Mouse (Mus musculus): ENCODE results near the gene Aspscr1. TPM values are rescaled to one million over a fixed set of nuclear protein-coding genes. Genes with fewer than 3 reads are reported as not detected.

The Aspscr1 gene
- polyA plus RNA-seq (2014; fragmentation: Nextera tagmentation; extraction: Ambion mirVana) = 107 and 124 TPM in 2 replicates

DNA sequence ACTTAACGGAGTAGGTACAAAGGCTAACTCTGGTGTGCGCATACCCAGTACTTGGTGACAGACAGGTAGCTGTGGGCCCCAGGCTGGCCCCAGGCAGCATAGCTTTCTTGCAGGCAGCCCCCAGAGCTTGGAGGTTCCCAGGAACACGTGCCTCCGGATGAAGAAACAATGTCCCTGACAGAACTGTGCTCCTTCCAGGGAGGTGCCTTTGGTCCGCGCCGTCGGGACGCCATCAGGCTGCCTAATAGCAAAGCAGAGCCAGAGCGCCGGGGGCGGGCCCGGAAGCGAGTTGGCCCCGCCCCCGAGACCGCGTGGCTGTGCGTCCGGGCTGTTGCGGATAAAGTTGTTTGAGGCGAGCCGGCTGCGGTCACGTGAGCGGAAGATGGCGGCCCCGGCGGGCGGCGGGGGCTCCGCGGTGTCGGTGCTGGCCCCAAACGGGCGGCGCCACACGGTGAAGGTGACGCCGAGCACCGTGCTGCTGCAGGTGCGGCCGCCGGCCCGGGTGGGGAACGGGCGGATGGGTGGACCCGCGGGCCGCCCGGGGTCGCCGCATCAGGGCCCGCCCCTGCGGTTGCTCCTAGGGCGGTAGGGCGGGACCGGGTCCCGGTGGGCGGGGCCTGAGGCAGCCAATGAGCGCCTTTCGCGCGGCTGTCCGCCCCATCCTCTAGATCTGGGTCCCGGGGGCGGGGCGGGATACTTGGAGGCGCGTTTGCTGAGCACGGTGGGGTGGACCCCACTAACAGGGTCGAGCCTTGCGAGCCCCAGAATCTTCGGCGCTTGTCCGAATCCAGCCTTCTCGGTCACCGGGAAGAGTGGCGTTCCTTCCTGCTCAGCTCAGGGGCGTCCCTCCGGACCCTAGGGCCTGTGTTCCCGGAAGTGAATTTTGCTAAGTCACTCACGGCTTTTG is at the start of gene Aspscr1:
Gene Aspscr1 (plus strand): TSS at position 287 of the 907 bp plus-strand sequence.
- Histone ChIP-seq H3K27ac (ENCODE audit: low read depth, low read length) (peak within 1 kb of the TSS; percentile 57), H3K4me1 (ENCODE audit: control insufficient read depth, insufficient read depth, low read length) (peaks cover 9% of the 10 kb centered on the region), H3K9ac (ENCODE audit: low read depth, low read length) (peak within 1 kb of the TSS; percentile 79), H3K36me3 (ENCODE audit: control insufficient read depth, insufficient read depth, low read length) (peaks cover 10% of the 10 kb centered on the region; the same call in 1 of the 2 replicates), H3K27me3 (ENCODE audit: control insufficient read depth, insufficient read depth, low read length) (no peaks in the 10 kb centered on the region), H3K9me3 (ENCODE audit: control insufficient read depth, low read length) (no peaks in the 10 kb centered on the region), H3K4me2 (replicated peaks; ENCODE audit: low read depth, low read length) (peak within 1 kb of the TSS; percentile 60), H3K4me3 (ENCODE audit: low read length) (peak within 1 kb of the TSS; percentile 67)
- peak; percentile 96 for ATAC-seq (ENCODE audit: low FRiP score, low TSS enrichment)
- WGBS = under 1% methylated on average over 82 of the region's 83 CpGs

DNA sequence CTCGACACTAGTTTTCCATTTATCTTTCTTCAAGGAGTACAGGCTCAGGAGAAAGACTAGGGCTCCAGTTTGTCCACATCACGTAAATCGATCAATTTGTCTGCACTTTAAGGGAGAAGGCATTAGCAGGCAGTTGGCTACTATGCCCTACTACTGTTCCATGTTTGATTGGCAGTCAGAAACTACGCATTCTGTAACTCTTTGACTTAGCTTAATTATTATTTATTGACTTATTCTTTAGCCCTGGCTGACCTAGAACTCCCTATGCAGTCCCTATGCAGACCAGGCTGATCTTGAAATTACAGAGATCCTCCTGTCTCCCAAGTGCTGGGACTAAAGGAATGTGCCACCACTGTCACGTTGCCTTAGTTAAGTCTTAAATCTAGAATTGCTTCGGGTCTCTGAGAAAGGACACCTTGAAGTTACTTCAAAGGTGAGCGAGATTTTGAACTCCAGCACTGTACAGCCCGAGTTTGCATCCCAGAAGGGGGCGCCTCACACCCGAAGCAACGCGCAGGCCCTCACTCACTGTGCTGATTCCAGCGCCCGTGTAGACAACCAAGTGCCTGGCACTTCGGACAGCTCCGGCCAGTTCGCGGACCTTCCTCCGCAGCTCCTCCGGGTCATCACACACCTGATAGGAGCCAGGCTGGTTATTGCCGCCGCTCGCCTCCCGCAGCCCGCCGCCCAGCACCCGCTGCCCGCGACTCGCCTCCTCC is 48.7 kb upstream of the Aspscr1 start:
- H3K36me3 ChIP-seq (ENCODE audit: control insufficient read depth, insufficient read depth, low read length) = peaks cover 56% of the 10 kb centered on the region
- peaks cover 11% of the 10 kb centered on the region for H3K4me1 ChIP-seq (ENCODE audit: control insufficient read depth, insufficient read depth, low read length)
- ATAC-seq (ENCODE audit: low FRiP score, low TSS enrichment) = peak; percentile 73
- H3K9ac ChIP-seq (ENCODE audit: low read depth, low read length) = peak overlapping the region; percentile 79
- no peaks in the 10 kb centered on the region for H3K27me3 ChIP-seq (ENCODE audit: control insufficient read depth, insufficient read depth, low read length)
- H3K4me2 ChIP-seq (replicated peaks; ENCODE audit: low read depth, low read length) = peak overlapping the region; percentile 94
- peak overlapping the region; percentile 97 for H3K4me3 ChIP-seq (ENCODE audit: low read length)
- peak overlapping the region; percentile 73; the same call in 1 of the 2 replicates for H3K27ac ChIP-seq (ENCODE audit: low read depth, low read length)
- 13% methylated on average over 30 of the region's 30 CpGs for WGBS
- H3K9me3 ChIP-seq (ENCODE audit: control insufficient read depth, low read length) = no peaks in the 10 kb centered on the region

GRCm38 (mm10) chr11:120624680-120625111 is 48.1 kb upstream of the Aspscr1 start:
- peak; percentile 73 for ATAC-seq (ENCODE audit: low FRiP score, low TSS enrichment)
- peak overlapping the region; percentile 73; the same call in 1 of the 2 replicates for H3K27ac ChIP-seq (ENCODE audit: low read depth, low read length)
- H3K4me3 ChIP-seq (ENCODE audit: low read length) = peak overlapping the region; percentile 97
- H3K4me2 ChIP-seq (replicated peaks; ENCODE audit: low read depth, low read length) = peak overlapping the region; percentile 94
- under 1% methylated on average over 47 of the region's 53 CpGs for WGBS
- peaks cover 60% of the 10 kb centered on the region for H3K36me3 ChIP-seq (ENCODE audit: control insufficient read depth, insufficient read depth, low read length)
- peak overlapping the region; percentile 79 for H3K9ac ChIP-seq (ENCODE audit: low read depth, low read length)
- H3K9me3 ChIP-seq (ENCODE audit: control insufficient read depth, low read length) = no peaks in the 10 kb centered on the region
- peaks cover 14% of the 10 kb centered on the region for H3K4me1 ChIP-seq (ENCODE audit: control insufficient read depth, insufficient read depth, low read length)
- H3K27me3 ChIP-seq (ENCODE audit: control insufficient read depth, insufficient read depth, low read length) = no peaks in the 10 kb centered on the region

DNA sequence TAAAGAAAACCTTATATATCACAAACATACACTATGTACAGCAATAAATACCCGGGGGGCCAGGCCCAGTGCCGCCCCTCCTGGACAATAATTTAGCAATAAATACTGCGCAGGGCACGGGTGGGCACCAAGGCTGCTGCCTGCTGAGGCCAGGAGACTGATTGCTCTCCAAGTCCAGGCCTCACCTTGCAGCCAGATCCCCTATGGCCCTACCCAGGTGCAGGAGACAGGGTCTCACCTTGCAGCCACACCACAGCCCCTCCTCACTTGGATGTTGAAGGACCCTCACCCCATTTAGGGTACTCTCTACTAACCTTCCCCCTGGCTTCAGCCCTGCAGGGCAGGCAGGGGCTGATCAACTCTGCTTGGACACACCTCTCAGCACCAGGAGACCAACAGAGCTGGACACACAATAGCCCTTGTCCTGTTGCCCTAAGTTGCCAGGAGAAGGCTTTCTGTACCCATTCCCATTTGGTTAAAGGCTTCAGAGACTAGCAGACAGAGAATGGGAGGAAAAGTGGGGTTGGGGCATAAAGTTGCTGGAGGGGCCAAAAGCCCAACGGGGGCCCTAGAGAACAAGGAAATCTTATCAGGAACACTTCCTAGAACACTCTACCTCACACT is 47.5 kb upstream of the Aspscr1 start, which contains the start of gene Sirt7:
Gene Sirt7 (minus strand): TSS at position 89 of the 624 bp plus-strand sequence.
- Histone ChIP-seq H3K27ac (ENCODE audit: low read depth, low read length) (peak within 1 kb of the TSS; percentile 73; the same call in 1 of the 2 replicates), H3K9me3 (ENCODE audit: control insufficient read depth, low read length) (no peaks in the 10 kb centered on the region), H3K4me3 (ENCODE audit: low read length) (peak within 1 kb of the TSS; percentile 97), H3K36me3 (ENCODE audit: control insufficient read depth, insufficient read depth, low read length) (peaks cover 54% of the 10 kb centered on the region), H3K4me1 (ENCODE audit: control insufficient read depth, insufficient read depth, low read length) (peaks cover 20% of the 10 kb centered on the region), H3K4me2 (replicated peaks; ENCODE audit: low read depth, low read length) (peak within 1 kb of the TSS; percentile 94), H3K9ac (ENCODE audit: low read depth, low read length) (peak within 1 kb of the TSS; percentile 79), H3K27me3 (ENCODE audit: control insufficient read depth, insufficient read depth, low read length) (no peaks in the 10 kb centered on the region)
- peak; percentile 22; the same call in 1 of the 2 replicates for ATAC-seq (ENCODE audit: low FRiP score, low TSS enrichment)
- 14% methylated on average over 5 of the region's 5 CpGs for WGBS

DNA sequence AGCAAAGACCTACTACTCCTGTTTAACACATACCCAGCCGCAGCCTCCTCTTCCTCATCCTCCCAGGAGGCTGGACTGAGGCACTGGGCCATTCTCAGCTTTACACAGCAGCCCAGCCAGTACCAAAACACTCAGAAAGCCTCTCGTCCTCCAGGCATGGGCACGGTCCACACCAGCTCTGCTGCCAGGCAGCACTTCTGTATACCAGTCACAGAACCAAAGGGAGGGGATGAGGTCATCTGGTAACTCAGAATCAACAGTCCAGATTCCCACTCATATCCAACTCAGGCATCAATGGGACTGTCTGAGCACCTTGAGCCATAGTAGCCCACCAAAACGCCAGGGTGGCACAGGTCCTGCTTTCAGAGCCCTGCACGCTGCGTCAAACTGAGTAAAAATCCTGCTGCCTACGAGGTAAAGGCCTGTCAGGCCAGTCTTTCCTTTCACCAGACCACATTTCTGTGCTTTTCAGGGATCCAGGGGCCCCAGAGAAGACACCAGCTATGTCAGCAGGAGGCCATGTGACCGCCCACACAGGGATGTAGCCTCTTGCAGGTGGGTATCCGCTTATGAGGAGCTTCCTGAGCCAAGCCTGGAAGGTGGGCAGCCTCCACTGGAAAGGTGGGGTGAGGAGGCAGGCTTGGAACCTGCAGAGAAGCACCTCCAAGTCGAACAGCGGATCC is 45.8 kb upstream of the Aspscr1 start:
- WGBS = 91% methylated on average over 11 of the region's 11 CpGs
- Histone ChIP-seq H3K27ac (ENCODE audit: low read depth, low read length) (no peak overlapping the region), H3K36me3 (ENCODE audit: control insufficient read depth, insufficient read depth, low read length) (peaks cover 39% of the 10 kb centered on the region), H3K9me3 (ENCODE audit: control insufficient read depth, low read length) (no peaks in the 10 kb centered on the region), H3K4me2 (replicated peaks; ENCODE audit: low read depth, low read length) (no peak overlapping the region), H3K4me1 (ENCODE audit: control insufficient read depth, insufficient read depth, low read length) (peaks cover 36% of the 10 kb centered on the region), H3K9ac (ENCODE audit: low read depth, low read length) (no peak overlapping the region; the same call in 1 of the 2 replicates), H3K27me3 (ENCODE audit: control insufficient read depth, insufficient read depth, low read length) (no peaks in the 10 kb centered on the region), H3K4me3 (ENCODE audit: low read length) (no peak overlapping the region)
- no peak for ATAC-seq (ENCODE audit: low FRiP score, low TSS enrichment)

GRCm38 (mm10) chr11:120627468-120628300 is 45.1 kb upstream of the Aspscr1 start:
- H3K4me2 ChIP-seq (replicated peaks; ENCODE audit: low read depth, low read length) = no peak overlapping the region
- peaks cover 34% of the 10 kb centered on the region for H3K36me3 ChIP-seq (ENCODE audit: control insufficient read depth, insufficient read depth, low read length)
- ATAC-seq (ENCODE audit: low FRiP score, low TSS enrichment) = no peak
- no peak overlapping the region for H3K4me3 ChIP-seq (ENCODE audit: low read length)
- H3K9me3 ChIP-seq (ENCODE audit: control insufficient read depth, low read length) = no peaks in the 10 kb centered on the region
- H3K4me1 ChIP-seq (ENCODE audit: control insufficient read depth, insufficient read depth, low read length) = peaks cover 41% of the 10 kb centered on the region
- no peak overlapping the region for H3K9ac ChIP-seq (ENCODE audit: low read depth, low read length)
- H3K27ac ChIP-seq (ENCODE audit: low read depth, low read length) = no peak overlapping the region
- WGBS = 84% methylated on average over 22 of the region's 22 CpGs
- no peaks in the 10 kb centered on the region for H3K27me3 ChIP-seq (ENCODE audit: control insufficient read depth, insufficient read depth, low read length)

DNA sequence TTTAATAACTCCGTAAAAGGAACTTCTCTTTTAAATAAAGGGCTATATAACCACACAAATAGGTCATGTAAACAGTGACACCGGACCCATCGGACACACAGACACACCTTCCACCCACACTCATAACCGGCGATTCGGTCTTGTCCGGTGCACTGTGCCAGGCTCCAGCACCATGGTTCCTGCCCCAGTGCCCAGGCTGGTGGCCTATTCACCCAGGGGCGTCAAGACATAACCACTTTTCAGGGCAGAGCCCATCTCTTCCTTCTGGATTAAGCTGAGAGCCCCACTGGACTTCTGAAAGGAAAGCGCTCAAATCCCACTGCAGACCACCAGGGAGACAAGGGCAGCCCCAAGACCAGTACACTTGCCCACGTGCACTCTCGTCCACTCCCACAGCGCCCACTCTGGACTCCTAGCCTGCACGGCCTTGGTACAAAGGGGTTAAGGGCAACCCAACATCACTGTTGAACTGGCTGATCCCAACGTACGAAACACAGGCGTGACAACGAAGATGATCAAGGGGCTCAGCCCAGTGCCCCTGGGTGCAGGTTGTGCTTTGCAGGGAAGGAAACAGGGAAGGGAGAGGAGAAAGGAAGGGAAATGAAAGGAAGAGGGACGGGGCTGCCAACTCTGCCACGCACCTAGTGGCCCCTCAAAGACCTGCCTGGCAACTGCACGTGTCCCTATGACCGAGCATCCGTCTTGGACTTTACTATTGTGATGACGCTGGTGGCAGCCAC is 44.0 kb upstream of the Aspscr1 start:
- Histone ChIP-seq H3K27ac (ENCODE audit: low read depth, low read length) (no peak overlapping the region), H3K36me3 (ENCODE audit: control insufficient read depth, insufficient read depth, low read length) (peaks cover 28% of the 10 kb centered on the region), H3K9me3 (ENCODE audit: control insufficient read depth, low read length) (no peaks in the 10 kb centered on the region), H3K27me3 (ENCODE audit: control insufficient read depth, insufficient read depth, low read length) (no peaks in the 10 kb centered on the region), H3K4me1 (ENCODE audit: control insufficient read depth, insufficient read depth, low read length) (peaks cover 41% of the 10 kb centered on the region), H3K4me3 (ENCODE audit: low read length) (no peak overlapping the region), H3K4me2 (replicated peaks; ENCODE audit: low read depth, low read length) (no peak overlapping the region), H3K9ac (ENCODE audit: low read depth, low read length) (no peak overlapping the region)
- WGBS = 94% methylated on average over 23 of the region's 23 CpGs
- no peak for ATAC-seq (ENCODE audit: low FRiP score, low TSS enrichment)
